Mouse (Mus musculus) olfactory bulb, adult 2 months (tissue): ENCODE measurements around the gene Lrrc1.

ENCODE experiments used
- CTCF ChIP-seq: fragments of 200-500 bp; IDR thresholded peaks from 2 replicates; pipeline ENCODE4 v1.5.1; 2012; ENCODE audit warnings: low read depth, mild to moderate bottlenecking, low read length, moderate library complexity; ENCODE audit not compliant: insufficient read depth
- POLR2A ChIP-seq: fragments of 200-500 bp; IDR thresholded peaks from 2 replicates; pipeline ENCODE4 v1.6.1; 2012; ENCODE audit warnings: mild to moderate bottlenecking, low read depth, low read length, moderate library complexity; ENCODE audit not compliant: insufficient read depth

GRCm38 (mm10) chr9:77416486-77416885 is 128.2 kb downstream of the Lrrc1 start:
- no peak for TF ChIP-seq POLR2A
- no peak for TF ChIP-seq CTCF
